Mouse (Mus musculus): ENCODE measurements around the gene Cbx8.

- TF ChIP-seq CTCF (IDR thresholded peaks at IDR 0.05; ENCODE audit: low read depth, low read length) (no peak), TAL1 (conservative IDR thresholded peaks at IDR 0.05; ENCODE audit: low read depth, low read length) (no peak), POLR2AphosphoS5 (IDR thresholded peaks at IDR 0.05; ENCODE audit: insufficient replicate concordance, low read depth, low read length) (no peak), GATA1 (IDR thresholded peaks at IDR 0.05; ENCODE audit: borderline replicate concordance, low read length) (no peak)
These were observed 17.2 kb downstream of the Cbx8 start for GRCm38 (mm10) chr11:119023616-119023980.

All from G1E (cell line).